Mouse (Mus musculus): ENCODE results near the gene Prkd3. TPM values are rescaled to one million over a fixed set of nuclear protein-coding genes. Genes with fewer than 3 reads are reported as not detected.

The Prkd3 gene
- 2.9 and 3.1 TPM in 2 replicates for polyA plus RNA-seq (2012; rRNA removed)

DNA sequence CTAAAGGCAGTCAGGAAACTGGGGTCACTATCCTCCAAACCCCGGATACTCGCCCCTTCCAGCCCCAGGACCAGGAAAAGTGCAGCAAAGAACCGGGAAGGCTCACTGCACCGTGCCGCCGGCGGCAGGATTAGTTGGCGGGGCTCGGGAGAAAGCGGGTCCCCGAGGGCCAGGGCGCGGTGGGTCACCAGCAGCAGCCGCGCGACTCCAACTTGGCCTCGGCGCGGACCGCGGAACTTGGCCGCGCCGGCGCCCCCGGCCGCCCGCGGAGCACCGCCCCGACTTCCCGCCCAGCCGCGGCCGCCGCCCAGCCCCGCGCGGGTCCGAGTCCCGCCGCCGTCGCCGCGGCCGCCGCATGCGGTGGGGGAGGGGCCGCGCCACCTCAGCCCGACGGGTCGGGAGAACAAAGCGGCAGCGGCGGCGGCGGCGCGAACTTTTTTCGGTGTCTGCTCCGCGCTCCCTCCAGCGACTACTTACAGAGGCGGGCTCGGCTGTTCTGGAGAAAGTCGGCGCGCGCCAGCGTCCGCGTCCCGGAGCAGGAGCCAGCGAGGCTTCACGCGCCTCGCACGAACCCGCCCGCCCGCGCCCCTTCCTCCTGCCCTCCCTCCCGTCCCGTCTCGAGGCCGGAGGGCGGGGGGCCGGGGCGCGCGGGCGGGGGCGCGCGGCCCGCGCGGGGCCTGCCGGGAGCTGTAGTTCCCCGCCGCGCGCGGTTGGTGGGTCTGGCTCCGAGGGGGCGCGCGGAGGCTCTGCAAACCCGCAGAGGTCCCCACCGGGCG, at the start of gene Prkd3:
Gene Prkd3 (minus strand): TSS at position 609 of the 776 bp plus-strand sequence.

GRCm38 (mm10) chr17:79051606-79052005, 31.0 kb upstream of the Prkd3 start, which contains the start of gene Qpct:
Qpct (plus strand) TSS chr17:79051906.

DNA sequence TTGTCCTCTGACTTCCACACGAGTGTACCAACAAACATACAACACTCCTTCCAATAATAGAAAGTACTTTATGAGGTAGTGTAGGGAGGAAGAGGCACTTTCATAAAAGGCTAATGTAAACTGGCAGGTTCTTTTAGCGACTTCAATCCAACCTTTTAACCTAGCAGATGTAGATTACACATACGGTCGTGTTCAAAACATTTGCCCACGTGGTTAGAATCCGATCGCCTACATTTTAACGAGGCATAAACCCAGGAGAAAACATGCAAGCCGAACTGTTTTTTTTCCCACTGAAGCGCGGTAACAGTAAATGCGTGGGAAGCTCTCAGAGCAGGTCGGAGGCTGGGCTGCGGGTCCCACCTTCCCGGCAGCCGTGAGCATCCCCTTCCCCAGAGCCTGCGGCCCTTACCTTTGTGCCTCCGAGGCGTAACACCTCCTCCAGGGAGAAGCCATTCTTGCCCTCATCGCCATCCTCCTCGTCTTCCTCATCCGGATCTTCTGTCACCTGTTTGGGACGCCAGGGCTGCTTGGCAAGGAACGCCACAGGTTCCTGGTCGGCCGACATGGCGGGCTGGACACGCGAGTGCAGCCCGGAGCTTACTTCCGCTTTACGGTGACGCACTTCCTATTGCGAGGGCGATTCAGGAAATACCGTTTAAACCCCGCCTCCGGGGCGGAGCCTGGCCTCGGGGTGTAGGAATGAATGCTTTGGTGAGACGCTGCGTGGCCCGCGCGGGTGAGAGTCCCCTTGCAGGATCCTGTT, 84.0 kb downstream of the Prkd3 start, which contains the start of the genes Cebpz and Ndufaf7:
Gene Cebpz (minus strand): TSS at position 601 of the 763 bp plus-strand sequence.
Gene Ndufaf7 (plus strand): TSS at position 671 of the 763 bp plus-strand sequence.

GRCm38 (mm10) chr17:78916369-78916813, 104.2 kb downstream of the Prkd3 start, which contains the start of gene Cebpzos:
Cebpzos (plus strand) TSS chr17:78916500.

DNA sequence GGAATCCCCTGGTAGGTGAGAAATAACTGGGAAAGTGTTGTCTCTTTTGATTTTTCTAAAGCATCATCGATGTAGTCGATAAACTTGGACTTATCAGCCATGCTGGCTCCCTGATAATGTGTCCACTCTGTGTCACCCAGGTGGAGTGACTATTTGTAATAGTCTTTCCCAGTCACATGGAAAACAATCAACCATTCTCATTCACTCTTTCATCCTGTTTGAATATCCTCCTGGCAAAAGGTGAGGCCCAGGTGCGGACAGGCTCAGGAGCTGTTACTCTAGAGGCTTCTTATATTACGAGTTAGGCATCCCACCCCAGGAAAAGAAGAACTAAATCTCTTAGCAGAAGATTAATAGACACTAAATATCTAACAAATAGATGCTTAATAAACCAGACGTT, 113.7 kb downstream of the Prkd3 start, which contains the start of gene Sult6b1:
Gene Sult6b1 (minus strand): TSS at position 101 of the 400 bp plus-strand sequence.

Other genes with a start within 250 kb of the Prkd3 start
- gene Heatr5b, start 185.5 kb downstream of the Prkd3 start, polyA plus RNA-seq (2012; rRNA removed), result 12.2 TPM in 2 replicates
- 6.1 and 7.2 TPM in 2 replicates for gene Gpatch11, start 185.2 kb downstream of the Prkd3 start, polyA plus RNA-seq (2012; rRNA removed)
- gene Eif2ak2, start 138.2 kb downstream of the Prkd3 start, polyA plus RNA-seq (2012; rRNA removed), result 5.7 and 6.1 TPM in 2 replicates
- not detected in 2 replicates for gene Sult6b1, start 113.8 kb downstream of the Prkd3 start, polyA plus RNA-seq (2012; rRNA removed)
- 6.3 and 6.8 TPM in 2 replicates for gene Cebpzos, start 104.3 kb downstream of the Prkd3 start, polyA plus RNA-seq (2012; rRNA removed)
- 1.3 and 1.5 TPM in 2 replicates for gene Cebpz, start 83.8 kb downstream of the Prkd3 start, polyA plus RNA-seq (2012; rRNA removed)
- gene Ndufaf7, start 83.7 kb downstream of the Prkd3 start, polyA plus RNA-seq (2012; rRNA removed), result 5.2 and 5.5 TPM in 2 replicates
- gene Qpct, start 31.1 kb upstream of the Prkd3 start, polyA plus RNA-seq (2012; rRNA removed), result 7.5 and 11.9 TPM in 2 replicates

Data from colon, adult 2 months (tissue).